Mouse (Mus musculus) cortical plate, adult 2 months (tissue): Measurements from ENCODE around the gene Gm49395. TPM values are rescaled to one million over a fixed set of nuclear protein-coding genes. Genes with fewer than 3 reads are reported as not detected.
A peak's percentile ranks its signal among the peaks of the same experiment; 100 is the strongest.

ENCODE experiments used
- H3K27ac ChIP-seq: fragments of 200-500 bp; 2 replicates; pipeline ENCODE4 v1.5.1; 2012; ENCODE audit warnings: low read length, control low read depth, inconsistent platforms; ENCODE audit not compliant: insufficient read depth
- H3K4me1 ChIP-seq: fragments of 200-500 bp; 2 replicates; pipeline ENCODE4 v1.6.1; 2011; ENCODE audit warnings: low read length; ENCODE audit not compliant: control insufficient read depth, insufficient read depth
- H3K4me3 ChIP-seq: fragments of 200-500 bp; 2 replicates; pipeline ENCODE4 v1.5.1; 2011; ENCODE audit warnings: mild to moderate bottlenecking, low read length, control low read depth; ENCODE audit not compliant: insufficient read depth
- CTCF ChIP-seq: fragments of 200-500 bp; IDR thresholded peaks from 2 replicates; pipeline ENCODE4 v1.5.1; 2011; ENCODE audit warnings: mild to moderate bottlenecking, control low read depth, low read length; ENCODE audit not compliant: insufficient read depth; ENCODE audit errors: extremely low read depth
- POLR2A ChIP-seq: fragments of 200-500 bp; IDR thresholded peaks from 2 replicates; pipeline ENCODE4 v1.6.1; 2011; ENCODE audit warnings: mild to moderate bottlenecking, low read length, control low read depth; ENCODE audit not compliant: insufficient read depth; ENCODE audit errors: extremely low read depth
- polyA plus RNA-seq: library from polyadenylated mRNA; depleted of rRNA; stranded (reverse); fragments of >200 nt; gene quantifications from 2 replicates; pipeline ENCODE4 v1.2.3, GENCODE M21; 2012; rRNA removed

Gm49395 gene
- 0.54 and 0.98 TPM in 2 replicates for polyA plus RNA-seq

DNA sequence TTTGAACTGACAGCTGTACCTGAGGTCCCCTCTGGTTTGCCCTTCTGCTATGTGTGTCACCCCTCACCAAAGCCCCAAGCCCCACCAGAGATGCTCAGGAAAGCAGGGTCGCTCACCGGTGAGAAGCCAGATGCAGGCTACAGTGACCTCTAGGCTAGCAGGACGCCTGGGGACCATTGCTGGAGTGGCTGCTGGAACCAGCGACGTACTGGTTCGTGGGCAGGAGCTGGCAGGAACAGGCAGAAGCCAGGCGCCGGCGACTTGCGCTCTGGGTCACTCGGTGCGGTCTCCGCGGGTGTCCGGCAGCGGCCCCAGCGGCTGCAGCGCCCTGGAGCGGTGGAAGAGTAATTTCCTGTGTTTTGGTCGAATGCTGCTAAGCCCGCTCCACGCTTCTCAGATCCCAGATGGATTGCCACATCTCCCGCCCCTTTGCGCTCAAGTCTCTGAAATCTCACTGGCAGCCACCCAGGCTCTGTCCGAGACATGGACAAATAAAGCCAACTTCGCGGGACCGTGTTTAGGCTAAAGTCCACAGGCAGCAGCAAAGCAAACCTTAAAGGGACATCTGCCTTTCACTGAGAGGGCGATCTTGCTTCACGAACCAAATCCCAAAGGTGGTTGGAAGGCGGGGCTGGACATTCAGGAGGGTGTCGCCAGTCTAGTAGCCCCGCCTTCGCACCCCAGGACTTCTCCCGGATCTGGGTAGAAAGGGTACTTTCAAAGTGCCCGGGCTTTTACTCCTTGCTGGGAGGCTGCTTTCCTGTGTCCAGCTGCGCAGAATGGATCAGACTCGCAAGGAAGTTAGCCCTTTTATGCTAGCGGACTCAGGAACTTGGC, at the start of gene Gm49395, which contains the start of gene Itga1:
Gene Gm49395 (minus strand): TSS at position 567 of the 837 bp plus-strand sequence.
Gene Itga1 (minus strand): TSS at position 610 of the 837 bp plus-strand sequence.
- Histone ChIP-seq H3K27ac (peak within 1 kb of the TSS; percentile 82), H3K4me1 (peaks cover 1% of the 10 kb centered on the region; the same call in 1 of the 2 replicates)
- TF ChIP-seq POLR2A (no peak), CTCF (no peak)

GRCm38 (mm10) chr13:115150602-115151001, 48.9 kb upstream of the Gm49395 start:
- Histone ChIP-seq H3K4me3 (no peak overlapping the region), H3K4me1 (no peaks in the 10 kb centered on the region), H3K27ac (no peak overlapping the region)
- TF ChIP-seq POLR2A (no peak), CTCF (no peak)

More for the DNA sequence above, at the start of gene Gm49395, which contains the start of gene Itga1:
- H3K4me3 ChIP-seq, result peak within 1 kb of the TSS; percentile 32

DNA sequence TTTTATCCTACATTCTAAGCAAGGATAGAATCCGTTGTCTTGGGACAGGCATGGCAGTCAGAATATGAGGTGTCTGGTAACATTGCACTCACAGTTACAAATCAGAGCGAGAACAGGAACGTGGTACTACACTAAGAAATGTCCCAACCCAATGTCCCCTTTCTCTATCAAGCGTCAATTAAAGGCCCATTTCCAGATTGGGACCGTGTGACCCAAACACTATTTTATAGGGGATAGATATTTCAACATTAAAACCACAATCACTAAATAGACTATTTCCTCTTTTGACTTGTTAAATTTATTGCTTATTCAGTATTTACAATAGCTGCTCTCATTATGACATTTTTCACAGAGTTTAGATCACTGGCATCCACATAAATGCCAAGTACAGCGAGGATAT, 48.1 kb upstream of the Gm49395 start:
- no peak overlapping the region for H3K4me3 ChIP-seq
- H3K4me1 ChIP-seq, result no peaks in the 10 kb centered on the region
- H3K27ac ChIP-seq, result no peak overlapping the region
- TF ChIP-seq POLR2A, result no peak
- no peak for TF ChIP-seq CTCF

- Histone ChIP-seq H3K4me3 (no peak overlapping the region), H3K4me1 (no peaks in the 10 kb centered on the region), H3K27ac (no peak overlapping the region)
- TF ChIP-seq CTCF (no peak), POLR2A (no peak)
Observed at GRCm38 (mm10) chr13:115143575-115143974, 41.9 kb upstream of the Gm49395 start.

- Histone ChIP-seq H3K4me1 (no peaks in the 10 kb centered on the region), H3K27ac (no peak overlapping the region), H3K4me3 (no peak overlapping the region)
- TF ChIP-seq CTCF, result no peak
- TF ChIP-seq POLR2A, result no peak
Observed at GRCm38 (mm10) chr13:115142066-115142465, 40.3 kb upstream of the Gm49395 start.

- Histone ChIP-seq H3K4me3 (no peak overlapping the region), H3K4me1 (no peaks in the 10 kb centered on the region), H3K27ac (no peak overlapping the region)
- TF ChIP-seq POLR2A (no peak), CTCF (no peak)
Observed at GRCm38 (mm10) chr13:115138513-115138912, 36.8 kb upstream of the Gm49395 start.

- Histone ChIP-seq H3K4me3 (no peak overlapping the region), H3K27ac (no peak overlapping the region), H3K4me1 (no peaks in the 10 kb centered on the region)
- TF ChIP-seq CTCF (no peak), POLR2A (no peak)
Observed at GRCm38 (mm10) chr13:115136761-115137160, 35.0 kb upstream of the Gm49395 start.

DNA sequence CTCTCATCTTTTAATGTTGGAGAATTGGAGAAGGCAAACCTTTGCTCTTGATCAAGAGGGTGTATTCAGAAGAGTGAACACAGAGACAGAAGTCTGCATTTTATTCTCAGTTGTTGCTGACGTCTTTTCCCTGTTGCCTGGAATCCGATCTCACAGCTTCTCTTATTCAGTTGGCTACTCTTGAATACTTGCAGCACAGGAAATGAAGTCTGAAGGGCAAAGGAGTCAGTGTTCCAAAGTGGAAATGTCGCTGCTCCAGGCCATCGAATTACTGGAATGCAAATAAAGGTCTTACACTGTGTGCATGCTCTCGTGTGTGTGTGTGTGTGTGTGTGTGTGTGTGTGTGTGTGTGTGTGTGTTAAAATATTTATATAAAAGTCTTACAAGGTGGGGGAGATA, 30.7 kb upstream of the Gm49395 start:
- no peak overlapping the region for H3K4me3 ChIP-seq
- no peaks in the 10 kb centered on the region for H3K4me1 ChIP-seq
- H3K27ac ChIP-seq, result no peak overlapping the region
- TF ChIP-seq CTCF, result no peak
- no peak for TF ChIP-seq POLR2A

- Histone ChIP-seq H3K4me1 (no peaks in the 10 kb centered on the region), H3K4me3 (no peak overlapping the region), H3K27ac (no peak overlapping the region)
- TF ChIP-seq CTCF (no peak), POLR2A (no peak)
Observed at GRCm38 (mm10) chr13:115131381-115131780, 29.7 kb upstream of the Gm49395 start.

- TF ChIP-seq POLR2A (no peak), CTCF (no peak)
- H3K4me1 ChIP-seq, result no peaks in the 10 kb centered on the region
- no peak overlapping the region for H3K4me3 ChIP-seq
- no peak overlapping the region for H3K27ac ChIP-seq
Observed at GRCm38 (mm10) chr13:115130035-115130434, 28.3 kb upstream of the Gm49395 start.
